Mouse (Mus musculus) activated CD4-positive, CD25-positive, alpha-beta regulatory T cell, adult 4 months (primary cell): Measurements from ENCODE around the gene Edn1. TPM values are rescaled to one million over a fixed set of nuclear protein-coding genes. Genes with fewer than 3 reads are reported as not detected.

ENCODE experiments used
- ATAC-seq: one replicate; pipeline ENCODE4 v1.8.0; 2017
- polyA plus RNA-seq, 2 experiments: library from polyadenylated mRNA; unstranded; fragments of 100-300 nt; shearing (Covaris generic); gene quantifications; one replicate each; pipeline ENCODE4 v1.2.1; 2017

Gene Edn1
- polyA plus RNA-seq, 2 experiments from 2014 or later: not detected

DNA sequence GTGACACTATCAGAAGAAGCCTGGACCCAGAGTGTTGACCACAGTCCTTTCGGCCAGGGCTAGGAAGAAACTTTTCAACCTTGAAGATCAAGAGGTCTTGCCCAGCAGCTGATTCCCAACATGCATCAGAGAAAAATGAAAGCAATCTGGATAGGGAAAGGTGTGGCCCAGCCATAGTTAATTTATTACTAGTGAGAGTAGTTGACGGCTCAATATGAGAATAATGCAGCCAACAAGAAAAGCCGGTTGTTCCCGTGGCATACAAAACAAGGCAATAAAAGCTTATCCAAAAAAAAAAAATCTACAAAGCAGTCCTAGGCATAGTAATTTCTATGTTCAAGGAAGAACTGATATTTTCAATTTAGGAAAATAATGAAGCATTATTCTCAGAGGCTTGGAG is 16.5 kb downstream of the Edn1 start:
- ATAC-seq: no peak

DNA sequence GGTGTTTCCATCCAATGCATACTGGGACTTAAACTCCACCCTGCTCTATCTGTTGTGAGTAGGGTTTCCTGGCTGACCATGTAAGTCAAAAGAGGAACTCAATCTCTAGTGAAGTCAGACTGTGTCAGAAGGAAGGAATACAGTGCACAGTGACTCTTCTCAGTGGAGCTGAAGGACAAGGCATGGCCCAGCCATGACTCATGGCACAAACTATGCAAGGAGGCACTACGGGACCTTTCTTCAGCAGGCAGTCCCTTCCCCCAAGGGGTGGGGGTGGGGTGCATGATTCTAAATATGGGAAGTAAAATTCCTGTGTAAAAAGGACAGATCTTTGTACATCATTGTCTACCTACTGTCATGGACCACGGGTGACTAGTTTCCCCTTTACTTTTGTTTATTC is 27.3 kb downstream of the Edn1 start:
- ATAC-seq: no peak

GRCm38 (mm10) chr13:42331104-42331503 is 29.8 kb downstream of the Edn1 start:
- ATAC-seq: no peak

- ATAC-seq: no peak
Observed at GRCm38 (mm10) chr13:42334981-42335380, 33.7 kb downstream of the Edn1 start.

GRCm38 (mm10) chr13:42336414-42336813 is 35.1 kb downstream of the Edn1 start:
- ATAC-seq: no peak

- no peak for ATAC-seq
Observed at GRCm38 (mm10) chr13:42337072-42337471, 35.8 kb downstream of the Edn1 start.

DNA sequence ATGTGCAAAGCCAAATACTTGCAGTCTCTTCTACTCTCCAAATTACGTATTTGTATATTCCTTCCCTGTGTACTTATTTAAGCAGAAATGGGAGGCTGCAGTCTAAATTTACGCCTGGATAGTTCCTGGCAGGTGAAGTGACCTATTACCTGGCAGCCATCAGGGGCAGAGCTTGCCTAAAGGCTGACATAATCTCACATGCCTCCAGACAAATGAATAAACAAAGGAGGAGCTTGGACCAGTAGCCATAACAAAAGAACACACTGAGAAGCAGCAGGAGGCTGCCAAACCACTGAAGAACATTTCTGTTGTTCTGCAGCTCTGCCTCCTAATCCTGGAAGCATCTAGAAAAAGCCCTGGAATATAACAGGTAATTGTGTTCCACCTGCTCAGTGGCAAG is 38.2 kb downstream of the Edn1 start:
- no peak for ATAC-seq

GRCm38 (mm10) chr13:42341871-42342532 is 40.7 kb downstream of the Edn1 start:
- no peak for ATAC-seq

- ATAC-seq: no peak
Observed at GRCm38 (mm10) chr13:42345439-42345838, 44.2 kb downstream of the Edn1 start.

DNA sequence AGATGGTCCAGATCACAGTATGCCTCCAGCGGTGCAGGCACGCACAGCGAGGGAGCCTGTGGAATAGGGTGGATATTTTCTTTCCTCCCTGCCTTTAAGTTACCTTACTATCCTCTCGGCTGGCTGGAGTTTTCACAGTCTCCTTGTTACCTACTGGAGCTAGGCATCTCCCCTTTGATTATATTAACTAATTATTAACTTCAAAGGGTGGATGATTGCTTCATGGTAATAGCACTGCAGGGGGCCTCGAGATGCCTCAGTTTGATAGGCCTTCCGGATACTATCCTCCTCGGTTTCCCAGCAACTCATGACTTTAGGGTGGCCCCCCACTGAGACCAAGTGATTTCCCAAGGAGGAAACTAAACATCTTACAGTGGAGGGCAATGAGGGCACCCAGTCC is 45.1 kb downstream of the Edn1 start:
- no peak for ATAC-seq

DNA sequence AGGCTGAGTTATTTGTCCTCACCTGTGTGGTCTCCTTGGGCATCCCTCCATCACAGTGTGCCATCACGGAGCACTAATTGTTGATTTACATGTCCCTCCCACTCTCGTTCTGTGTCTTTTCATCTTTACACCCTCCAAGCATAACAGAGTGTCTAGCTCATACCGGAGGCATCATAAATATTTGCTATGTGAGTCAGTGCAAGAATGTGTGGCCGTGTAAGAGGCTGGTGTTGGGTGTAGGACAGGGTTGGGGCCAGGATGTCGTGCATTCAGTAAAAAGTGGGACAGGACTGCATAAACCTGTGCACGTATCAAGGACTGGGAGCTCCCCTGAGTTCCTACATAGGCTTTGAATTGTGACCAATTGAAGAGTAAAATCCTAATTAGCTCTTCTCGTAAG is 50.4 kb downstream of the Edn1 start:
- no peak for ATAC-seq

Other genes with a start within 250 kb of the Edn1 start
- 10 to 100 TPM in 1 of 2 experiments, 1 to 10 TPM in 1; 9.0 to 16.6 TPM for gene Hivep1, start 249.5 kb upstream of the Edn1 start, polyA plus RNA-seq